ENCODE assay signal across 8 mouse cellular contexts in the genomic region with DNA sequence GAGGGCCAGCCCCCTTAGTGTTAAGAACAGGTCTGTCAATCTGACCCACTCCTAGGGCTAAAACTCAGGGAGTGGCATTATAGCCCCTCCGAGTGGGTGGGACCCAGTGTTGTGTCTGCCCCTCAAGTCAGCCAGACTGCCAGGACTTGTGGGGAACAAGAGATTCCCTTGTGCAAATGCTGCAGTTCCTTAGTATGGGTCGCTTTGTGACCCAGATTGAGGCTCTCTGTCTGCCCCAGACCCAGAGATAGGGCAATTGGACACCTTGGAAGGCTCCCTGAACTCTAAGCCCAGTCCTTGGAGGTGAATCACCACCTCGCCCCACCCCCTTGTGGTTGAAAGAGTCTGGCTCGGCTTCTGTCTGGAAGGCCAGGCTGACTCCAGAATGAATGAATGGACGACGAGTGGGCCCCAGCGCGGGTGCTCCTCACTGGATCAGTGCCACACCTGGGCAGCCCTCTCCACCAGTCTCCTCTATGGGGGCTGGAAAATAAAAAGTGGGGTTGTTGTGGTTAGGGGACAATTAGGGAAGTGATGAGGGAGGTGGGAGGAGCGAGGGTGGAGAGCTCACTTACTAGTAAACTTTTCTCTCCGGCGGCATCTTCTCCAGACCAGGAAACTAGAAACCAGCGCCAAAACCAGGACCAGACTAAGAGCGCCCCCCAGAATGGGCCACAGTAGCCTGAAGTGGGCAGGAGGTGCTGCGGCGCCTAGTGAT. TPM values are rescaled to one million over a fixed set of nuclear protein-coding genes. Genes with fewer than 3 reads are reported as not detected.
DNase-seq lines count a peak whose midpoint lies in the region; ATAC-seq and TF ChIP-seq lines count a peak whose summit lies in the region.

No protein-coding gene starts in this region.

- no peak for TF ChIP-seq CTCF in cerebellum, adult 2 months (IDR thresholded peaks at IDR 0.05; ENCODE audit: borderline replicate concordance, insufficient read depth, low read depth, low read length)
- TF ChIP-seq CTCF in liver, postnatal 0 days (IDR thresholded peaks at IDR 0.05; ENCODE audit: low read depth), result 0 out of 2 replicates have a peak, but pooled peaks have one; percentile 15

- TF ChIP-seq POLR2A in cerebellum, adult 2 months (IDR thresholded peaks at IDR 0.05; ENCODE audit: borderline replicate concordance, insufficient read depth, low read length), result no peak

- no peaks in the 10 kb centered on the region for H3K36me3 ChIP-seq in intestine, embryonic 14.5 days (ENCODE audit: control insufficient read depth, insufficient read depth, low read length)
- H3K36me3 ChIP-seq in liver, postnatal 0 days (replicated peaks; ENCODE audit: insufficient read depth, low read length), result 0 out of 2 replicates have a peak, but pooled peaks cover under 1% of the 10 kb centered on the region
- H3K36me3 ChIP-seq in neural tube, embryonic 15.5 days, result no peaks in the 10 kb centered on the region

- H3K27ac ChIP-seq in cerebellum, adult 2 months (ENCODE audit: insufficient read depth, low read length), result peak overlapping the region; percentile 60
- peak overlapping the region; percentile 73; the same call in 1 of the 2 replicates for H3K27ac ChIP-seq in intestine, embryonic 14.5 days (ENCODE audit: low read depth)
- 0 out of 2 replicates have a peak overlapping the region, but pooled peaks have one; percentile 11 for H3K27ac ChIP-seq in liver, postnatal 0 days (ENCODE audit: low read depth)
- H3K27ac ChIP-seq in neural tube, embryonic 15.5 days (replicated peaks), result no peak overlapping the region

- 12% methylated on average over 15 of the region's 15 CpGs for WGBS in cerebellum, adult 2 months
- WGBS in intestine, embryonic 14.5 days, result 17% methylated on average over 15 of the region's 15 CpGs
- 17% methylated on average over 15 of the region's 15 CpGs for WGBS in liver, postnatal 0 days (ENCODE audit: insufficient replicate concordance)
- 10% methylated on average over 15 of the region's 15 CpGs for WGBS in neural tube, embryonic 15.5 days

- ATAC-seq in intestine, embryonic 14.5 days (replicated peaks; ENCODE audit: low FRiP score, low TSS enrichment, low read depth), result no peak
- ATAC-seq in liver, postnatal 0 days, result no peak
- no peak for ATAC-seq in neural tube, embryonic 15.5 days (ENCODE audit: low FRiP score)

- H3K27me3 ChIP-seq in cerebellum, adult 2 months (ENCODE audit: control insufficient read depth, insufficient read depth, low read length), result no peaks in the 10 kb centered on the region
- H3K27me3 ChIP-seq in intestine, embryonic 14.5 days (replicated peaks; ENCODE audit: control insufficient read depth, insufficient read depth, low read length), result peaks cover 31% of the 10 kb centered on the region
- H3K27me3 ChIP-seq in liver, postnatal 0 days (ENCODE audit: insufficient read depth, low read length), result peaks cover 29% of the 10 kb centered on the region
- peaks cover 51% of the 10 kb centered on the region for H3K27me3 ChIP-seq in neural tube, embryonic 15.5 days (replicated peaks)

- no peaks in the 10 kb centered on the region; the same call in none of the 2 replicates for H3K4me1 ChIP-seq in cerebellum, adult 2 months (ENCODE audit: control insufficient read depth, insufficient read depth, low read length)
- H3K4me1 ChIP-seq in intestine, embryonic 14.5 days (replicated peaks; ENCODE audit: control insufficient read depth, insufficient read depth, low read length), result peaks cover 19% of the 10 kb centered on the region
- peaks cover 37% of the 10 kb centered on the region for H3K4me1 ChIP-seq in liver, postnatal 0 days (ENCODE audit: insufficient read depth)
- peaks cover 57% of the 10 kb centered on the region for H3K4me1 ChIP-seq in neural tube, embryonic 15.5 days

- TF ChIP-seq EP300 in liver, postnatal 0 days (IDR thresholded peaks at IDR 0.05; ENCODE audit: low read depth), result no peak

- peak overlapping the region; percentile 67 for H3K4me3 ChIP-seq in cerebellum, adult 2 months (replicated peaks; ENCODE audit: insufficient read depth, low read depth, low read length)
- peak overlapping the region; percentile 62 for H3K4me3 ChIP-seq in intestine, embryonic 14.5 days (ENCODE audit: low read depth, low read length)
- peak overlapping the region; percentile 57 for H3K4me3 ChIP-seq in liver, postnatal 0 days (ENCODE audit: low read depth, low read length)
- peak overlapping the region; percentile 53 for H3K4me3 ChIP-seq in neural tube, embryonic 15.5 days (replicated peaks)

- H3K9ac ChIP-seq in intestine, embryonic 14.5 days (ENCODE audit: low read length), result peak overlapping the region; percentile 55; the same call in 1 of the 2 replicates
- H3K9ac ChIP-seq in liver, postnatal 0 days (replicated peaks), result peak overlapping the region; percentile 66; the same call in 1 of the 2 replicates
- H3K9ac ChIP-seq in neural tube, embryonic 15.5 days (replicated peaks), result 0 out of 2 replicates have a peak overlapping the region, but pooled peaks have one; percentile 57

- peak overlapping the region; percentile 94 for H3K4me2 ChIP-seq in intestine, embryonic 14.5 days (ENCODE audit: low read length)
- peak overlapping the region; percentile 94 for H3K4me2 ChIP-seq in liver, postnatal 0 days (ENCODE audit: low read depth, low read length)
- H3K4me2 ChIP-seq in neural tube, embryonic 15.5 days, result peak overlapping the region; percentile 95

- DNase-seq in urinary bladder, adult 18-20 months (ENCODE audit: low spot score in 2 of 2), result peak; percentile 74 to 77
- no peak for DNase-seq in urinary bladder, postnatal 4 days (ENCODE audit: low spot score in 2 of 2)
- peak; percentile 67 to 71 for DNase-seq in cerebellum, adult 2 months
- DNase-seq in gastrocnemius, postnatal 25 days, result peak; percentile 41
- DNase-seq in intestine, embryonic 14.5 days (ENCODE audit: low spot score), result peak; percentile 78
- peak; percentile 43 for DNase-seq in liver, postnatal 0 days
- no peak for DNase-seq in layer of hippocampus, postnatal 25 days (ENCODE audit: extremely low spot score in 1 of 2, low spot score in 1 of 2)

- H3K9me3 ChIP-seq in intestine, embryonic 14.5 days (ENCODE audit: control insufficient read depth, low read length), result no peaks in the 10 kb centered on the region
- H3K9me3 ChIP-seq in liver, postnatal 0 days (ENCODE audit: low read length), result no peaks in the 10 kb centered on the region
- H3K9me3 ChIP-seq in neural tube, embryonic 15.5 days (replicated peaks), result no peaks in the 10 kb centered on the region

RNA-seq across cellular contexts. Expression of gene Tnfrsf12a, which starts 1.5 kb away (rescaled TPM):
- polyA plus RNA-seq in cerebellum, adult 2 months (2012; rRNA removed), result 29.1 and 31.3 TPM in 2 replicates
- 10 to 100 TPM; 46.1 to 61.5 TPM for total RNA-seq in gastrocnemius, postnatal 25 days (2021)
- polyA plus RNA-seq in intestine, embryonic 14.5 days (2014; fragmentation: Nextera tagmentation; extraction: Ambion mirVana), result 23.3 and 24.4 TPM in 2 replicates
- 28.1 and 29.7 TPM in 2 replicates for polyA plus RNA-seq in liver, postnatal 0 days (2015; fragmentation: Nextera tagmentation; extraction: Ambion mirVana)
- 9.1 and 9.5 TPM in 2 replicates for polyA plus RNA-seq in neural tube, embryonic 15.5 days (2015; fragmentation: Nextera tagmentation; extraction: Ambion mirVana)
- total RNA-seq in layer of hippocampus, postnatal 25 days (2021), result 1 to 10 TPM; 5.8 to 8.8 TPM

RNA-seq across cellular contexts. Expression of gene Thoc6, which starts 2.0 kb away (rescaled TPM):
- 16.1 and 17.1 TPM in 2 replicates for polyA plus RNA-seq in cerebellum, adult 2 months (2012; rRNA removed)
- 10 to 100 TPM in 1 of 2 experiments, 1 to 10 TPM in 1; 9.3 to 10.8 TPM for total RNA-seq in gastrocnemius, postnatal 25 days (2021)
- 45.8 and 50.2 TPM in 2 replicates for polyA plus RNA-seq in intestine, embryonic 14.5 days (2014; fragmentation: Nextera tagmentation; extraction: Ambion mirVana)
- 8.5 and 10.3 TPM in 2 replicates for polyA plus RNA-seq in liver, postnatal 0 days (2015; fragmentation: Nextera tagmentation; extraction: Ambion mirVana)
- polyA plus RNA-seq in neural tube, embryonic 15.5 days (2015; fragmentation: Nextera tagmentation; extraction: Ambion mirVana), result 44.1 and 45.1 TPM in 2 replicates
- 10 to 100 TPM in 1 of 2 experiments, 1 to 10 TPM in 1; 9.0 to 10.1 TPM for total RNA-seq in layer of hippocampus, postnatal 25 days (2021)

RNA-seq across cellular contexts. Expression of gene Hcfc1r1, which starts 2.3 kb away (rescaled TPM):
- polyA plus RNA-seq in cerebellum, adult 2 months (2012; rRNA removed), result 173 and 179 TPM in 2 replicates
- 100 to 1,000 TPM; 123 to 156 TPM for total RNA-seq in gastrocnemius, postnatal 25 days (2021)
- polyA plus RNA-seq in intestine, embryonic 14.5 days (2014; fragmentation: Nextera tagmentation; extraction: Ambion mirVana), result 83.3 and 84.8 TPM in 2 replicates
- polyA plus RNA-seq in liver, postnatal 0 days (2015; fragmentation: Nextera tagmentation; extraction: Ambion mirVana), result 26.6 and 28.6 TPM in 2 replicates
- polyA plus RNA-seq in neural tube, embryonic 15.5 days (2015; fragmentation: Nextera tagmentation; extraction: Ambion mirVana), result 129 and 149 TPM in 2 replicates
- 100 to 1,000 TPM; 119 to 129 TPM for total RNA-seq in layer of hippocampus, postnatal 25 days (2021)

RNA-seq across cellular contexts. Expression of gene Cldn6, which starts 3.3 kb away (rescaled TPM):
- 0.11 and 0.13 TPM in 2 replicates for polyA plus RNA-seq in cerebellum, adult 2 months (2012; rRNA removed)
- not detected for total RNA-seq in gastrocnemius, postnatal 25 days (2021)
- polyA plus RNA-seq in intestine, embryonic 14.5 days (2014; fragmentation: Nextera tagmentation; extraction: Ambion mirVana), result 88.4 and 97.9 TPM in 2 replicates
- 0.94 and 1.3 TPM in 2 replicates for polyA plus RNA-seq in liver, postnatal 0 days (2015; fragmentation: Nextera tagmentation; extraction: Ambion mirVana)
- polyA plus RNA-seq in neural tube, embryonic 15.5 days (2015; fragmentation: Nextera tagmentation; extraction: Ambion mirVana), result 0.14 and 8.5 TPM in 2 replicates
- total RNA-seq in layer of hippocampus, postnatal 25 days (2021), result not detected

RNA-seq across cellular contexts. Expression of gene Cldn9, which starts 8.1 kb away (rescaled TPM):
- 0.52 and 0.79 TPM in 2 replicates for polyA plus RNA-seq in cerebellum, adult 2 months (2012; rRNA removed)
- total RNA-seq in gastrocnemius, postnatal 25 days (2021), result under 1 TPM in 1 of 2 experiments, not detected in 1; 0.19 TPM
- polyA plus RNA-seq in intestine, embryonic 14.5 days (2014; fragmentation: Nextera tagmentation; extraction: Ambion mirVana), result 1.1 and 1.3 TPM in 2 replicates
- polyA plus RNA-seq in liver, postnatal 0 days (2015; fragmentation: Nextera tagmentation; extraction: Ambion mirVana), result 0.09 and 0.12 TPM in 2 replicates
- 1.1 TPM in 2 replicates for polyA plus RNA-seq in neural tube, embryonic 15.5 days (2015; fragmentation: Nextera tagmentation; extraction: Ambion mirVana)
- total RNA-seq in layer of hippocampus, postnatal 25 days (2021), result not detected

Comparison
In these comparisons a context has a peak if more than half of its experiments do, and no peak if none do; other contexts are left out.
1. DNase-seq: peak in urinary bladder, adult 18-20 months (2 of 2), cerebellum, adult 2 months (2 of 2), gastrocnemius, postnatal 25 days (single experiment), intestine, embryonic 14.5 days (single experiment) and liver, postnatal 0 days (single experiment); none in urinary bladder, postnatal 4 days (0 of 2) and layer of hippocampus, postnatal 25 days (0 of 2).
2. Peak in every context shown above with its lines, with median percentiles within 50 percentile points of each other: H3K4me3 ChIP-seq, H3K4me2 ChIP-seq and H3K9ac ChIP-seq.